Comparison of ENCODE assay signal across 8 mouse cellular contexts in the genomic region with DNA sequence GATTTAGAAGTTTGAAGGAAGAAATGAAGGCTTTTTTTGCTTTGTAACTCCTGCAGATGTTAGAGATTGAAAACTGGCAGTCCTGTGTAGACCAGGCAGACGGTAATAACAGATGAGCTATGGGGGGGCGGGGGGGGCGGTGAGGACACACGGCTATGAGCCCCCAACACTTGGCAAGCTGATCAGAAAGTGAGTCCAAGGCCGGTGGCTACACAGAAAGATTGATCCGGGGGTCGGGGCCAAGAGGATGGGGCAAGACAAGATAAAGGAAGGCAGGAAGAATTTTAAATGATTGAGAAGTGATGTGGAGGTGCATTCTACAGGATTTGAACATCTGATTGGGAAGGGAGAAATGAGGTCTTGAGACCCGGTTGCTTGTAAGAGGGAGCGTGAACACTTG. TPM values are rescaled to one million over a fixed set of nuclear protein-coding genes. Genes with fewer than 3 reads are reported as not detected.
DNase-seq lines count a peak whose midpoint lies in the region; ATAC-seq and TF ChIP-seq lines count a peak whose summit lies in the region.

No protein-coding gene starts in this region.

- no peak for TF ChIP-seq POLR2A in olfactory bulb, adult 2 months (IDR thresholded peaks at IDR 0.05; ENCODE audit: insufficient read depth, low read depth, low read length)

- no peak for DNase-seq in lung, embryonic 14.5 days
- no peak for DNase-seq in lung, postnatal 14 days
- DNase-seq in forebrain, embryonic 11.5 days (ENCODE audit: low spot score) = no peak
- DNase-seq in limb, embryonic 11.5 days (ENCODE audit: low spot score) = no peak
- DNase-seq in thymus, postnatal 10 days (ENCODE audit: low spot score in 2 of 2) = no peak
- no peak for DNase-seq in ovary, postnatal 36 days (ENCODE audit: low spot score)
- no peak for DNase-seq in urinary bladder, postnatal 4 days (ENCODE audit: low spot score in 2 of 2)

- 0 out of 2 replicates have a peak, but pooled peaks cover 8% of the 10 kb centered on the region for H3K27me3 ChIP-seq in lung, embryonic 14.5 days (ENCODE audit: insufficient read depth, low read length)
- H3K27me3 ChIP-seq in forebrain, embryonic 11.5 days (ENCODE audit: control insufficient read depth, insufficient read depth, low read length) = no peaks in the 10 kb centered on the region
- H3K27me3 ChIP-seq in limb, embryonic 11.5 days (ENCODE audit: control insufficient read depth, insufficient read depth, low read length) = peaks cover 3% of the 10 kb centered on the region

- no peak for TF ChIP-seq CTCF in lung, embryonic 14.5 days (IDR thresholded peaks at IDR 0.05; ENCODE audit: low read depth)
- no peak for TF ChIP-seq CTCF in olfactory bulb, adult 2 months (IDR thresholded peaks at IDR 0.05; ENCODE audit: insufficient read depth, low read depth, low read length)

- H3K36me3 ChIP-seq in lung, embryonic 14.5 days (ENCODE audit: insufficient read depth) = no peaks in the 10 kb centered on the region
- no peaks in the 10 kb centered on the region for H3K36me3 ChIP-seq in forebrain, embryonic 11.5 days (ENCODE audit: control insufficient read depth, insufficient read depth, low read length)
- no peaks in the 10 kb centered on the region for H3K36me3 ChIP-seq in limb, embryonic 11.5 days (ENCODE audit: control insufficient read depth, insufficient read depth, low read length)

- peak overlapping the region; percentile 82 for H3K4me3 ChIP-seq in lung, embryonic 14.5 days (ENCODE audit: low read depth, low read length)
- peak overlapping the region; percentile 87 for H3K4me3 ChIP-seq in forebrain, embryonic 11.5 days (ENCODE audit: low read depth, low read length)
- peak overlapping the region; percentile 71 for H3K4me3 ChIP-seq in limb, embryonic 11.5 days (ENCODE audit: low read depth, low read length)
- peak overlapping the region; percentile 93 for H3K4me3 ChIP-seq in olfactory bulb, adult 2 months (ENCODE audit: insufficient read depth, low read depth, low read length)

- WGBS in lung, embryonic 14.5 days = 18% methylated on average over 9 of the region's 9 CpGs
- WGBS in forebrain, embryonic 11.5 days = 23% methylated on average over 9 of the region's 9 CpGs
- WGBS in limb, embryonic 11.5 days = 21% methylated on average over 9 of the region's 9 CpGs
- WGBS in olfactory bulb, adult 2 months = 27% methylated on average over 9 of the region's 9 CpGs

- no peak overlapping the region for H3K27ac ChIP-seq in lung, embryonic 14.5 days (ENCODE audit: low read depth)
- no peak overlapping the region for H3K27ac ChIP-seq in forebrain, embryonic 11.5 days (ENCODE audit: low read depth, low read length)
- no peak overlapping the region for H3K27ac ChIP-seq in limb, embryonic 11.5 days (replicated peaks; ENCODE audit: low read depth, low read length)
- no peak overlapping the region for H3K27ac ChIP-seq in olfactory bulb, adult 2 months (ENCODE audit: insufficient read depth, low read depth, low read length)

- peak overlapping the region; percentile 76 for H3K9ac ChIP-seq in lung, embryonic 14.5 days
- H3K9ac ChIP-seq in forebrain, embryonic 11.5 days (ENCODE audit: low read length) = peak overlapping the region; percentile 89
- no peak overlapping the region for H3K9ac ChIP-seq in limb, embryonic 11.5 days (ENCODE audit: low read length)

- peaks cover 2% of the 10 kb centered on the region; the same call in 1 of the 2 replicates for H3K4me1 ChIP-seq in lung, embryonic 14.5 days (ENCODE audit: insufficient read depth)
- H3K4me1 ChIP-seq in forebrain, embryonic 11.5 days (replicated peaks; ENCODE audit: control insufficient read depth, insufficient read depth, low read length) = no peaks in the 10 kb centered on the region; the same call in 1 of the 2 replicates
- peaks cover 4% of the 10 kb centered on the region; the same call in 1 of the 2 replicates for H3K4me1 ChIP-seq in limb, embryonic 11.5 days (ENCODE audit: control insufficient read depth, insufficient read depth, low read length)
- peaks cover 7% of the 10 kb centered on the region for H3K4me1 ChIP-seq in olfactory bulb, adult 2 months (ENCODE audit: control insufficient read depth, insufficient read depth, low read length)

- no peaks in the 10 kb centered on the region for H3K9me3 ChIP-seq in lung, embryonic 14.5 days (ENCODE audit: low read depth, low read length)
- H3K9me3 ChIP-seq in forebrain, embryonic 11.5 days (ENCODE audit: control insufficient read depth, low read length) = no peaks in the 10 kb centered on the region
- H3K9me3 ChIP-seq in limb, embryonic 11.5 days (ENCODE audit: control insufficient read depth, low read length) = no peaks in the 10 kb centered on the region

- ATAC-seq in lung, embryonic 14.5 days (ENCODE audit: insufficient read depth) = no peak
- ATAC-seq in forebrain, embryonic 11.5 days (replicated peaks; ENCODE audit: low FRiP score) = no peak
- no peak for ATAC-seq in limb, embryonic 11.5 days (ENCODE audit: insufficient number of reproducible peaks, low FRiP score, low TSS enrichment, low read depth)

- peak overlapping the region; percentile 84 for H3K4me2 ChIP-seq in lung, embryonic 14.5 days
- H3K4me2 ChIP-seq in forebrain, embryonic 11.5 days (ENCODE audit: low read depth, low read length, severe bottlenecking) = peak overlapping the region; percentile 82
- peak overlapping the region; percentile 75 for H3K4me2 ChIP-seq in limb, embryonic 11.5 days (ENCODE audit: low read depth, severe bottlenecking)

RNA-seq across cellular contexts. Expression of gene Gkap1, which starts 0.4 kb away (rescaled TPM):
- 19.2 and 22.2 TPM in 2 replicates for polyA plus RNA-seq in lung, embryonic 14.5 days (2014; fragmentation: Nextera tagmentation; extraction: Ambion mirVana)
- 44.9 and 48.5 TPM in 2 replicates for polyA plus RNA-seq in forebrain, embryonic 11.5 days (2014; fragmentation: Nextera tagmentation; extraction: Ambion mirVana)
- polyA plus RNA-seq in limb, embryonic 11.5 days (2014; fragmentation: Nextera tagmentation; extraction: Ambion mirVana) = 22.9 and 23.3 TPM in 2 replicates
- not detected in 2 replicates for polyA plus RNA-seq in olfactory bulb, adult 2 months (2012; ENCODE audit: insufficient read depth, insufficient read length, low replicate concordance, missing spikeins)

RNA-seq across cellular contexts. Expression of gene Ubqln1, which starts 59.6 kb away (rescaled TPM):
- polyA plus RNA-seq in lung, embryonic 14.5 days (2014; fragmentation: Nextera tagmentation; extraction: Ambion mirVana) = 98.6 and 107 TPM in 2 replicates
- 153 and 158 TPM in 2 replicates for polyA plus RNA-seq in forebrain, embryonic 11.5 days (2014; fragmentation: Nextera tagmentation; extraction: Ambion mirVana)
- 136 and 160 TPM in 2 replicates for polyA plus RNA-seq in limb, embryonic 11.5 days (2014; fragmentation: Nextera tagmentation; extraction: Ambion mirVana)
- polyA plus RNA-seq in olfactory bulb, adult 2 months (2012; ENCODE audit: insufficient read depth, insufficient read length, low replicate concordance, missing spikeins) = 142 TPM in 1 of 2 replicates, not detected in the other
